ENCODE assay signal across 9 mouse cellular contexts in the genomic region with DNA sequence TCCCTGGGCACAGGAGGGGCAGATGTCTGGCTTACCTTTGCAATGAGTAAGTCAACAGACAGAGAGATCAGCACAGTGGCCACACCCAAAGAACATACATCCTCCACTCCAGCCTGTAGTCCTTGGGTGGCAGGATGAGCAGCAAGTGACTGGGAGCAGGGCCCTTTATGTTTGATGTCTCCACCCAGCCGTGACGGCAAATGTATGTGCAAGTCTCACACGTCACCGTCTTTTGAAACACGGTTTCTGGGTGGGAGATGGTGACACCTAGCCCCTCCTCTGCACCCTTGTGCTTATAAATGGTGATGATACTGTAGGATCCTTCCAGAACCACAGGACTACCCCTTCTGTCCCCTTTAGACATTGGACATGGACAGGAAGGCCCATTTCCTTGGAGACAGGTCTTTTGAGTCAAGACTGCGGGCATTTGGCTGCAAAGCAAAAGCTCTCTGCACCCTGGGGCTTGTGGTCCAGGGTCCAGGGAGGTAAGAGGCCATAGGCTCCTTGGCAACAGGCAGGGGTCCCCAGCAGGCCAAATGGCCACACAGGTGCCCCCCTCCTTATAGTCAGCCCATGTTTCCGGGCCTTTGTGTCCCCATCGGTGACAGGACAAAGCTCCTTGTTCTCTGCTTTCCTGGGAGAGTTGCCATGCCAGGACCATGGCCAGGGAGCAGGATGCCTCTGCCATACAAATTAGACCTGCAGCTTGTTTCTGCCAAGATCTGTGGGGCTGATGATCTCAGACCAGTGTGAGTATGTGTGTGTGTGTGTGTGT. TPM values are rescaled to one million over a fixed set of nuclear protein-coding genes. Genes with fewer than 3 reads are reported as not detected.
DNase-seq lines count a peak whose midpoint lies in the region; ATAC-seq and TF ChIP-seq lines count a peak whose summit lies in the region.
"Had no signal": no experiment of that assay in that cellular context is flagged by ENCODE, and none has a peak within 500 bp of the region (broad histone marks: within the 10 kb centered on the region; RNA-seq: fewer than 3 reads in every experiment).

No protein-coding gene starts in this region.

- 0 out of 2 replicates have a peak, but pooled peaks cover 2% of the 10 kb centered on the region for H3K4me1 ChIP-seq in midbrain, postnatal 0 days (ENCODE audit: insufficient read depth, low read length)
- no peaks in the 10 kb centered on the region for H3K4me1 ChIP-seq in kidney, embryonic 15.5 days

- ATAC-seq in midbrain, postnatal 0 days (ENCODE audit: low FRiP score): peak; percentile 87
- no peak for ATAC-seq in kidney, embryonic 15.5 days (replicated peaks; ENCODE audit: low FRiP score)

- no peak overlapping the region for H3K9ac ChIP-seq in midbrain, postnatal 0 days (replicated peaks; ENCODE audit: low read length, poor library complexity, severe bottlenecking)
- H3K9ac ChIP-seq in kidney, embryonic 15.5 days: no peak overlapping the region

- no peak overlapping the region for H3K4me3 ChIP-seq in midbrain, postnatal 0 days (ENCODE audit: low read depth, low read length)
- no peak overlapping the region for H3K4me3 ChIP-seq in kidney, embryonic 15.5 days (replicated peaks)

- H3K27ac ChIP-seq in midbrain, postnatal 0 days (ENCODE audit: low read depth, low read length): 0 out of 2 replicates have a peak overlapping the region, but pooled peaks have one; percentile 26
- H3K27ac ChIP-seq in kidney, embryonic 15.5 days: no peak overlapping the region
- H3K27ac ChIP-seq: macrophage had no signal

- no peaks in the 10 kb centered on the region for H3K9me3 ChIP-seq in midbrain, postnatal 0 days (ENCODE audit: low read length)
- H3K9me3 ChIP-seq in kidney, embryonic 15.5 days (replicated peaks): no peaks in the 10 kb centered on the region

- WGBS in midbrain, postnatal 0 days: 49% methylated on average over 8 of the region's 8 CpGs
- WGBS in kidney, embryonic 15.5 days: 68% methylated on average over 8 of the region's 8 CpGs

- TF ChIP-seq CTCF in midbrain, postnatal 0 days (IDR thresholded peaks at IDR 0.05): no peak

- DNase-seq in adrenal gland, postnatal 14 days: peak; percentile 40
- no peak for DNase-seq in adrenal gland, postnatal 25 days
- DNase-seq in cerebellum, postnatal 14 days: peak; percentile 86 to 91
- DNase-seq in layer of hippocampus, adult 8-10 months (ENCODE audit: low spot score in 2 of 2): peak; percentile 87 to 93
- DNase-seq in midbrain, postnatal 0 days (ENCODE audit: low spot score): peak; percentile 91
- DNase-seq in kidney, postnatal 25 days: no peak
- no peak for DNase-seq in kidney, postnatal 36 days

- no peak overlapping the region for H3K4me2 ChIP-seq in midbrain, postnatal 0 days (ENCODE audit: low read depth, low read length, poor library complexity, severe bottlenecking)
- no peak overlapping the region for H3K4me2 ChIP-seq in kidney, embryonic 15.5 days

- H3K36me3 ChIP-seq in midbrain, postnatal 0 days (ENCODE audit: insufficient read depth, low read length): no peaks in the 10 kb centered on the region
- H3K36me3 ChIP-seq in kidney, embryonic 15.5 days: no peaks in the 10 kb centered on the region

- H3K27me3 ChIP-seq in midbrain, postnatal 0 days (ENCODE audit: insufficient read depth, low read length): no peaks in the 10 kb centered on the region
- H3K27me3 ChIP-seq in kidney, embryonic 15.5 days: no peaks in the 10 kb centered on the region; the same call in 1 of the 2 replicates

RNA-seq across cellular contexts. Expression of a gene that starts 48.7 kb away (rescaled TPM):
- total RNA-seq in adrenal gland, postnatal 14 days (2021): 66.2 and 130 TPM in 2 replicates
- 179 and 220 TPM in 2 replicates for total RNA-seq in adrenal gland, postnatal 25 days (2021)
- 10 to 100 TPM; 40.8 to 52.0 (median 45.5) TPM for total RNA-seq in layer of hippocampus, adult 8-10 months (2022)
- total RNA-seq in midbrain, postnatal 0 days (2014; rRNA removed): 111 and 125 TPM in 2 replicates
- polyA plus RNA-seq in midbrain, postnatal 0 days (2015; fragmentation: Nextera tagmentation; extraction: Ambion mirVana): 83.8 and 101 TPM in 2 replicates
- 11.2 and 13.8 TPM in 2 replicates for polyA plus RNA-seq in kidney, embryonic 15.5 days (2015; fragmentation: Nextera tagmentation; extraction: Ambion mirVana)

Comparison
In these comparisons a context has a peak if more than half of its experiments do, and no peak if none do; other contexts are left out.
1. DNase-seq: peak in adrenal gland, postnatal 14 days (single experiment), cerebellum, postnatal 14 days (2 of 2), layer of hippocampus, adult 8-10 months (2 of 2) and midbrain, postnatal 0 days (single experiment); none in adrenal gland, postnatal 25 days (single experiment), kidney, postnatal 25 days (0 of 2) and kidney, postnatal 36 days (0 of 2).